Mouse (Mus musculus): ENCODE data around the gene Rmnd5a.

The Rmnd5a gene

DNA sequence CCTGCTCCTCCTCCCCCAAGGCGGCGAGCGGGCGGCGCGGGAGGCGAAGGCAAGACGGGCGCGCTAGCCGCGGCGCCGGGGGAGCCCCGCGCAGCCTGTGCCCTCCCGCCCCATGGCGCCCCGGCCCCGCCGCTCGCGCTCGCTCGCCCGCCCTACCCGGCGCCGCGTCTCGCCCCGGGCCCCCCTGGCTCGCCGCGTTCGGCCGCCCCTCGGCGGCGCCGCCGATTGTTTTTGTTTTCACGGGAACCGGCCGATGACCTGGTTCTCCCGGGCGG lies 283 bp downstream of the Rmnd5a start:
- DNase-seq: no peak

DNA sequence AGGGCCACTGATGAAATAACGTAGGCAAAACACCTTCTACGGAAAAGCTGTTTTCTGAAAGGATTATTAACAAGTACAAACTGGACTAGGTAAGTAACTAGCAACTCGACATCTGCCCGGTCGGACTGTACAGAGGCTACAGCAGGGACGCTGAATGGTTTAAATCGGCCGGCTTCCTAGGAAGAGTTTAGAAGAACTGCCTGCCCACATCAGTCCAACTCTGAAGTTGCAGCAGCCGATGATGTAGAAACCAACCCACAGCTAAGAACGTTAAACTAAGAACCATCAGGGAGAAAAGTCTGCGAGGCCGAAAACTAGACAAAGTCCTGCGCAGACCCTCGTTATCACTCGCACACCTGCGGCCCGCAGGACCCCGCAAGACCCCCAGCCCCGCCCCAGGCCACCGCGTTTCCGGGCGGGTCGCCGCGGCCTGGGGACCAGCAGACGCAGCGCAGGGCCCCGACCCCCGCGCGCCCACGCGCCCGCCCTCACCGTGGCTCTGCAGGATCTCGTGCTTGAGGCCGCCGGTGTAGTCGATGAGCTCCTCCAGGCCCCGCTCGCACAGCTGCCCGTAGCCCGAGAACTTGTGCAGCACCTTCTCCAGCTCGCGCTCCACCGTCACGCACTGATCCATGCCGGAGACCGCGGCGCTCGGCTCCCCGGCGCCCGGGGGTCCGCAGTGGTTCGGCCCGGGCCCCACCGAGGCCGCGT lies 776 bp downstream of the Rmnd5a start:
- DNase-seq: no peak

DNA sequence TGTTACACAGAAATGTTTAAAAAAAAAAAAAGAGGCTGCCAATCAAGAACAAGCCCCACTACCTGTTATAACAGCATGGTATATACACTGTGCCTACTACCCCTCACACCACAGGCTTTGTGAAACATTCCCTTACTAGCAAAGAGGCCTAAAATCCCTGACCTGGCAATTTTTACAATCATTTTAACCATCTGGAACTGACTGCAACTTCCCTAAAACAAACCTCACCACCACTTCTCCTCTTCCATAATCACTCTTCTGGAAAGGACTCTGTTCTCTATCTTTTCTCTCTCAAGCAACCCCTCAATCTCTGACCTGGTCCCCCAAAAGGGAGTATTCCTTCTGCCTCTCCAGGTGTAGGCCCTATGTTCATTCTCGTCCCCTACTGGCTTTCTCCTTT lies 2.4 kb downstream of the Rmnd5a start:
- no peak for DNase-seq

DNA sequence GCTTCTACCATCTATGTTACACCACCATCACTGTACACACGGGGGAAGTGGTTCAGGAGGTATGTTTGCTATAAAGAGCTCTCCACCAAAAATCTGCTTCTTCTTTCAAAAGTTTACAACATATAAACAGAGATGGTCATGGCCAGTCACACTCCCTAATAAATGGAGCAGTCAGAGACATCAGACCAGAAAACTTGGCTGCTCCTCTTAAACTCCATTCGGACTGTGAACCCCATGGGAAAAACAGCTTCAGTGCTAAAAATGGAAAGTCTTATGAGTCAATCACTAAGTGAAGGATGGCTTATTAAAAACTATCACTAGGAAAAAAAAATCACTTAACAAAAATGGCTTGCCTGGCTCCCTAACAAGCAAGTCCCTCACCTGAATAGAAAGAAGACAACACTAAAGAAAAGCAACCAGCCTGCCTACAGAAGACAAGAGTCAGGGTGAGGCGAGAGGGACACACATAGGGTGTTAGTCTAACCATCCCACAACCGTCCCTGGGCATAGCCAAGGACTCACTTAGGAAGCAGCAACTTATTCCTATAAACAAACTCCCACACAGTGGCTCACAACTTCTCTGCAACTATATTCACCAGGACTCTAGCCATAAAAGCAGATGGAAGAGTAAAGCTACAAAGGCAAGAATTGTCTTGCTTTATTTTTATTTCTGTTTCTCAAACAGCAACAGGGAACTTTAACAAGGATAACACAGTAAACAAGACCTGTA lies 12.3 kb downstream of the Rmnd5a start:
- no peak for DNase-seq

DNA sequence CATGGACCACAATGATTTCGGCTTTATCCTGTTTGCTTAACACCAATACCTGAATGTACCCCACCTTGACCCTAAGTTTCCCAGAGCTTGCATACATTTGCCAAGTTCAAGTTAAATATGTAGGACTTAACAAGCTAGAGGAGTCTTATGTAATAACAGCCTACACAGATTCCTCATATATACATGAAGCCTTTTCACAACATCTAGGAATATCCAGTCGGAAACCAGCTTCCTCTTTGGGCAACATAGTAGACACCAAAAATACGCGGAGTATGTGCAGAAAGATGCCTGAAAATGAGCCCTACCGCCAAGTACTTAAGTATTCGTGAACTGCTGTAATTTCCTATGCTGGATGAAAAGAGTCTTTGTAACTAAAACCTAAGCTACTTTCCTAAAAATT lies 14.8 kb downstream of the Rmnd5a start:
- DNase-seq: no peak

DNA sequence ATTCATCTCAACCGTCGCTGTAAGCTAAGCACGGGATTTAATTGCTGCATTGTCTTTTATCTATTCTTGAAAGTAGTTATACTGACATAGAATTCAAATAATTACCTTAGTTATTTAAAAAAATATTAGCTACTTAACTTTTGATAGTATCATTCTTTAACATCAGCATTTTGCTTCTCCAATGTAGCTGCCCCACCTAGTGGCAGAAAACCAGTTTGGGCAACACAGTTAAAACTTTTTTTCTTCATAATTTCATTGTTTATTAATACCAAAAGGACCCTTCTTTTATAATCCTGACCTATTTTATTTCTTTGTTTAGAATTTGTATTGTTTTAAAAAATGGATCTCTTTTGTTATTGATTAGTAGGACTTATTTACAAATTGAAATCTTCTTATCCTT lies 17.3 kb downstream of the Rmnd5a start:
- no peak for DNase-seq

DNA sequence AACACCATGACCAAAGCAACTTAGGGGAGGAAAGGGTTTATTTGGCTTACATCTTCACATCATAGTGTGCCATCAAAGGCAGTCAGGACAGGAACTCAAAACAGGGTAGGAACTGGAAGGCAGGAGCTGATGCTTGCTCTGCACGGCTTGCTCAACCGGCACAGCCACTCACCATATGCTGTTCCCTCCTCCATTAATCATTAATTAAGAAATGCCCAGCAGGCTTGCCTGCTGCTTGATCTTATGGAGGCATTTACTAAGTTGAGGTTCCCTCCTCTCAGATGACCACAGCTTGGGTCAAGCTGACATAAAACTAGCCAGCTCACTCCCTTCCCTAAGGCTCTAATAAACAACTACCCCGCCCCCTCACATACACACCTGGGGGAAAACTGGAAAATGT lies 18.3 kb downstream of the Rmnd5a start:
- DNase-seq: peak; percentile 36

DNA sequence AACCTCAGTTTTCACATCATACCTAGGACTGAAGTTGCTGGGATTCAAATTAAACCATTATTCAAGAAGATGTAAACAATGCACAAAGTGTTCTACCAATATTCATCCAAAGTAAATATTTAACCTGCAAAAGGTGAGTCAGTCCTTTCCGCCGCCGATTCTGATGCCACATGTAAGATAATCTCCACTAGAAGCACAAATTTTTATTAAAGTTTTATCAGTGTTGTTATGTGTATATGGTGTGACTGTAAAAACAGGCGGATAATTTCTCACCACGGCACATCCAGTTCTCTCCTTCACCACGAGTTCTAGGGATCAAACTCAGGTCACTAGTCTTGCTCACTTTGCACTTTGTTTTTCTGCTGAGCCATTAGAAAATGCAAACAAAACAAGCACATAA lies 19.6 kb downstream of the Rmnd5a start:
- DNase-seq: peak; percentile 29

DNA sequence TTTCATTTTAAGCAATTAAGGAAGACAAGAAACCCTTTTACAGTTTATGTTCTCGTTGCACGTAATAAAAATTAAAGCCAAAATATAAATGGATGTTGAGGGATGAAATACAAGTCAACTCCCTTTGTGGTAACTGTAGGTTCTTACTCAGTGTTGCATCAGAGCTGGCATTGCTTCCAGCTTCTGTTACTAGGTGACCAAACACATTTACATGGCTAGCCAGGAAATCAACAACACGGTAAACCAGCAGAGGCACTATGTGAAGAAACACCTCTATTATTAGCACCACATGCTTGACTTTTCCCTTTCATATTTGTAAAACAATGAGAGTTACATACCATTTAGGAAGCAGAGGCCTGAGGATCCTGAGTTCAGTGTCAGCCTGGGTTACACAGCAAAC lies 21.6 kb downstream of the Rmnd5a start:
- DNase-seq: no peak

DNA sequence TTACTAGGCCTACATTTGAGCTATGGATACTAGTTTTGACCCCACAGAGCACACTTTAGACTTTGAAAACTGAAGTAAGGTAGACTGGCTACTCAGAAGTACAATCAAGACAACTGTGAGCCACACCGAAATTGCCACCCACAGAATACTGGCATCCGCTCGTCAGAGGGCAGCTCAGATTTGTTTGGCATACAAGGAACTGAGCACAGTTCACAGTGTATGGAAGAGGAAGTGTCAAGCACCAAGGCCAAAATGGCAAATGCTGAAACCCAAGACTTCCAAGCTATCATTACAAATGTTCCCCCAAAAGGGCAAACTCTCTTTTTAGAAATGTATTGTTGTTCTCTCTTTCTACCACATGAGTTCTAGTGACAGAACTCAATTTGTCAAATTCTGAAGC lies 25.0 kb downstream of the Rmnd5a start:
- no peak for DNase-seq

DNA sequence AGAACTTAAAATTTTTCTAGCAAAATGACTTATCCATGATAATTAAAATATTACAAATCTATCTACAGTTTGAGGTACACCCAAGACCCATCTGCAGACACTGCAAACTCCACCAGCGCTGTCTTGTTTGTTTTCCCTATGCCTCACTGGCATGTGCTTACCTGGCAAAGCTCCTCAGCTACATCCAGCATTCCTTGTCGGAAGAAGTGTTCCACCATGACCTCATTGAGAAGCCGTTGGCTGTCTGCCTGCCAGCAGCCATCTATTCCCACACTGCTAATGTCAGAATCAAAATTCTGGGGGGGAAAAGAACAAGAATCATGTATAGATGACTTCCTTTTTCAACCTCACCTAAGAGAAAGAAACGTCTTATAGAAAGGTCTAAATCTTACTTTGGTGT lies 25.8 kb downstream of the Rmnd5a start:
- peak; percentile 52 for DNase-seq

DNA sequence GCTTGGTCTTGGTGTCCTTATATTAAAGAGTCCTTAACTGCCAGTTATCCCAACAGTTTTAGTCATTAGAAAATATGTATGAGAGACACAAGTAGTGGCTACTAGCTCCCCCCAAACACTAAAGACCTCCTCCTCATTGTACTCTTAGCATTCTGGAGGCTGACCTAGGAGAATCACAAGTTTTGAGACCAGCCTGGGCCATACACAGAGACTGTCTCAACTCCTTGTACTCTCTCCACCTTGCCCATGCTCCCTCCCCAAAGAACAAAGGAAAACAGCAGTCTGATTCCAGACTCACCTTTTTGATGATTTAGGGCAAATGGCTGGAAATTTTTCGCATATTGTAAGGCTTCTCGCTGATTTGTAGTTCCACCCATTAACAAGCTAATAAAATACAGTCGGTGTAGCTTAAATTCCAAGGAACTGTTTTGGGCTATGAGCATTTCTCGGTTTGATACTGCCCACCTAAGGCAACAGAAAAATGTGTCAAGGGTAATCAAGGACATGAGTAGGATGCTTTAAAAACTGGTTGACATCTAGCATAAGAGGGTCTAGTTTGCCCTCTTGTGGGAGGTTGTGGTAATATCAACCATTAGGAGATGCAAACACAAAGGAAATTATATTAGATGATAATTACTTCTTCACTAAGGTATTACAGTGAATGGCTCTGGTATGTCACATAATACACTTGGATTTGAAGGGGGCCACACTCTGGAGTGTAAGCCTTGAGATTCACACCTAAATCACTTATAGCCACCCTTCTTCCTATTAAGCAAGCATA lies 41.4 kb downstream of the Rmnd5a start:
- peak; percentile 44 for DNase-seq

DNA sequence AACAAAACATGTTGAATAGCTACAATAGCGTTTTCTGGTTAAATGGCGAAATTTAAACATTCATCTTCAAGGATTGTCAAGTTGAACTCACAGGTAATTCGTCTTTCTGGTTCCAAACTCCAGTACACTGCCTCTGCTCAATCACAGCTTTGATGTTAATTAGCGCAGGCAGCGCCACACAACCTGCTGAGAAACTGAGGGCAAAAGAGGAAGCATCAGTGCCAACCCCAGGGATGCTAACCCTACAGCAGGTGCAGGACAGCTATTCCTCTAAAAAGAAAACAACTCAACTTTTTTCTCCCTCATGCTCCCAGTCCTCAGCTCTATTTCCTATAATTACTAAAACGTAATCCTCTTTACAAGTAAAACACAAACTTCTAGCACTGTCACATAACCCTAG lies 43.7 kb downstream of the Rmnd5a start:
- no peak for DNase-seq

DNA sequence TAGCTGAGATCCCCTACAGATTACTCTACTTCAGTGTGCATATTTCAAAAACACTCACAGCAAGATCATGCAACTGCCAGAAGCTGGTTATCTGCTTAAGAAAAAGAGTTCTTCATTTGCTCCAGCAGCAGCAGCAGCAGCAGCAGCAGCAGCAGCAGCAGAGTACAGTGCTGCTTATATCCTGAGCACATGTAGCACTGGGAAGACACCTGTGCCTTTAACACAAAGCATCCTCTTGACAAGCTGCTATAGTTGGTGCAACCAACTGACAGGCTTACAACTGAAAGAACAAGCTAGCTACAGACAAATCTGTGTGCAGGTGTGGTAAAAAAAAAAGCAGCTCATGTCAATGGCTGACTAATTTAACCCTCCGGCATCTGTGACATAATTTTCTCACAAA lies 44.4 kb downstream of the Rmnd5a start:
- DNase-seq: no peak

DNA sequence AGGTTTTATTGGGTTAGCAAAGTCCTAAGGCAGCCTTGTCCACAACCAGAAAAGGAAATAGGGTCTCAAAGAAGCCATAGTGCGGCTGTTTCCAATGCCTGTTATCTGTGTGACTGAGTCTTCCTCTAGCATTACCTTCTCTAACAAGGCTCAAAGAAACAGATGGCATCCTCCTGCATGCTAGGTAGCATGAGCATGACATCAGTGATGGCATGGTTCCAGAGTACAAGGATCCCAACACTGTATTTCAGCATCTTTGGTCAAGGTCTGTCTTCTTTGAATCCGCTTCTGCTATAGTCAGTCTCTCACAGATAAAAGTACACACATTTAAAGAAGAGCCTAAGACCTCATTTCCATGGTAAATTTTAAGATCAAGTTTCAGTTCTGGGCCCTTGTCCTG lies 49.9 kb downstream of the Rmnd5a start:
- DNase-seq: peak; percentile 15

DNA sequence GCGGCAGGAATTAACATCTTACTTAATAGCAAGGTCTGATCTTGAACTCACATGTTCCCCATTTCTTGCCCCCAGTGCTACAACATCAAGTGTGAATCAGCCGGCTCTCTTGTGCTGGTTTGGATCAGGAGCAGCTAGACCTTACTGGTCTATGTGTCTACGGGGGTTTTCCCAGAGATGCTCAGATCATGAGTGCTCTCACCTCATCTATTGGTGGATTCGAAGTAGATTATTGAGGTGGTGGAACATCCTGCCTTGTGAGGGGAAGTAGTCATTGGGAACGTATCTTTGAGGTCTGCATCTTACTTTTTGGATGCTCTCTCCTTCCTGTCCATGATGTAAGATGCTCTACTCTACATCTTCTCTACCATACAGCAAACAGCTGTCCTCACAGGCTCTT lies 58.8 kb downstream of the Rmnd5a start:
- no peak for DNase-seq

DNA sequence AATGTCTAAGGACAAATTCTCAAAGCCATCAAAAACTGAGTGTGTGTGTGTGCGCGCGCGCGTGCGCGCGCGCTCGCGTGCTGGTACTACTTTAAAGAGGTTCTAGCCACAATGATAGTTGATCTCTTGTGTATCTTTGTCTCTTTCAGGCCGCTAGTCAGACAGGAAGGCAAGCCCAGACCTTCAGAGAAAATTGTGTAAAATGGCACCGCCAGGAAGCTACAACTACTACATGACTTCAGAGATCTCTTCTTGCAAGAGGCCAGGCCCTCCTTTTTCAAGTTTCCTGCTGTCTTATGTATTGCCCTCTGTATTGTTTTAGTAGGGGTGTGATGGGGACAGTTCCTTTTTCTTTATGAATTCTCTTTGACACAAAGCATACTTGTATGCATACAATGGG lies 63.7 kb downstream of the Rmnd5a start:
- DNase-seq: no peak

DNA sequence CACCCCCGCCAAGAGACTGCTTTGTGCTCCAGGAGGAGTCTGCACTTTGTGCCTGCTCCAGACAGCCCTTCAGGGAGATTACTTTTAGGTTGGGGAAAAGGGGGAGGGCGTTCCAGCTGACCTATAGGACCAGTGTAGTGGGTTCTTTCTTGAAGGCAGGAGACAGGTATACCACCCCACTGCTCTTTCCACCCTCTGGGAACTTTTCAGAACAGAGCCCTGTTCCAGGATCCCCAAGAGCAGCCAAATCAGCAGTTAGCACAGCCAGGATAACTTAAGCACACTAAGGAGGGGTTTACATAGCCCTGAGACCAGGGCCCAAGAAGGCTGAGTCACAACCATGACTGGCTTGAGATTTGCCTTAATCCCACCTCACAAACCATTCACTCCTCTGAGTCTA lies 65.5 kb downstream of the Rmnd5a start:
- no peak for DNase-seq

DNA sequence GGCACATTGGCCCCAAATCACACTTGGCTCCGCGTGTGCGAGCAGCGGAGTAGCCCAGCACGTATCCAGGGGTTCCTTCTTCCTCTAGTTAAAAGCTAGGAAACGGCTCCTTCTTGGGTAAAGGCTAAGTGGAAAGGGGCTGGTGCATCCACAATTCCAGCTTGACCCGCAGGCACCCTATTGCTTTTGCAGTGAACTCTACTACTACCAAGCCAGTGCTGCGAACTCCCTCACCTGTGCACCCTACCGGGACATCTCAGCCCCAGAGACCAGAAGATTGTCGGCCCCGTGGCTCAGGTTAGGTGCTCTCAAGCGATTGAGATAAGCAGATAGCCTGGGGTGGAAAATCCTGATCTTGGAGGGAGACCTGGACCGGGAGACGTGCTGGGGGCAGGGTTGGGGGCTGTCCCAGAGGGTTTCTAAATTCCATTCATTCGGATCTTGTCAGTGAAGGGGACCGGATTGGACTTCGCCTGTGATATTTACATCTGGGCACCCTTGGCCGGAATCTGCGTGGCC lies 66.1 kb downstream of the Rmnd5a start:
- no peak for DNase-seq

DNA sequence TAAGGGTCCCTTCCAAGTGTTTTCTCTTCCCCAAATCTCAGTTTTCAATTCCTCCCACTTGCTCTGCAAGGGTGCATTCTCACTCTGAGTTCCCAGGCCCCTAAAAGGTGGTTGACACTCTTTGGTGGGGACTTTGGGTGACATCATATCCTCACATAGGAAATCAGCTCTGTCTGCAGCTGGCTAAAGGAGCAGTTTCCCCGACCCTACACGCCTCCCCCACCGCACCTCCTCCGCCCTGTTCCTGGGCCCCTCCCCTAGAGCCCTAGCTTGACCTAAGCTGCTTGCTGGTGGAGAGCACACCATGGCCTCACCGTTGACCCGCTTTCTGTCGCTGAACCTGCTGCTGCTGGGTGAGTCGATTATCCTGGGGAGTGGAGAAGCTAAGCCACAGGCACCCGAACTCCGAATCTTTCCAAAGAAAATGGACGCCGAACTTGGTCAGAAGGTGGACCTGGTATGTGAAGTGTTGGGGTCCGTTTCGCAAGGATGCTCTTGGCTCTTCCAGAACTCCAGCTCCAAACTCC lies 67.1 kb downstream of the Rmnd5a start, which contains the start of gene Cd8a:
Gene Cd8a (plus strand): TSS at position 179 of the 527 bp plus-strand sequence.
- DNase-seq: no peak

DNA sequence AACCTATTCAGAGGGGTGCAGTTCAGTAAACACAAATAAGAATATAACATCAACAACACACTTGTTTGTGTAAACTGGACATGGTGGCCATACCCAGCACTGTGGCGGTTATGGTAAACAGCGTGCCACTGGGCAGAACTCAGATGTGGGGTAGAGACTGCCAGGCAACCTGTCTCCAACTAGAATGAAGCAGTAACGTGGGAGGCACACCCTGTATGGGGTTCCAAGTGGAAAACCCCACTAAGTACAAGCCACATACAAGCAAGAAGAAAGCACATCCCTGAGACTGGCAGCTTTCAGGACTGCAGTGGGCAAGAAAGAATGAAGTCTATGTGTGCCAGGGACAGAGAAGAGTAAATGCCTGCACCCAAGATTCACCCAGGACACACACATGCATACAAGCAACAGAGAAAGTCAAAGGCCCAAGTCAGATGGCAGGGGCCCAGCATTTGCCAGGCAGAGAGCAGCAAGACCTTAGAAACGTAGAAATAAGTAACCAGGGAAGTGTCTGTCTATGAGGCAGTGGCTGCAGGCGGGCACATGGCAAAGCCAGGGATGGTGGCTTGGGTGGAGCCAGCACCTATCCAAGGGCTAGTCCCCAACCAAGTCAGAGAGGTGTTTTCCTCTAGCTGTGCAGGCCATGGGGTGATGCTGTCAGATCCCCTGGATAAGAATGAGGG lies 68.3 kb downstream of the Rmnd5a start:
- DNase-seq: no peak

DNA sequence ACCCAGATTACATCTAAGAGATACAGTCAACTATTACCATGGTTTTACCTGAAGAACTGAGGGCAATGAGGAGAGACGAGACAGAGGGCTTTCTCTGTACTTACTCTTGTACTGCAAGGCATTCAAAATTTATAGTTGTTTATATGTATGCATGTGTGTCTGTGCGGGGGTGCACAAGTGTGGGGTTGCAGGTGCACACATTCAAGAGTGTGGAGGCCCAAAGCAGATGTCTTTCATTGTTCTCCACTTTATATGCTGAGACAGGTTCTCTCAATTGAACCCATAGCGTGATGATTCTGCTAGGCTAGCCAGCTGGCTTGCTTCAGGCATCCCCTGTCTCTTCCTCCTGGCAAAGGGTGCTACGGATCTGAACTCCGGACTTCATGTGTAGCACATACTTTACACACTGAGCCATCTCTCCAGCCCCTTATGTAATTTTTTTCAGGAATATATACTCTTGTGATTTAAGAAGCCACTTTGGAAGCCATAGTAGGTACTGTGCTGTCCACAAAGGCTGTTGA lies 69.3 kb downstream of the Rmnd5a start:
- DNase-seq: no peak

DNA sequence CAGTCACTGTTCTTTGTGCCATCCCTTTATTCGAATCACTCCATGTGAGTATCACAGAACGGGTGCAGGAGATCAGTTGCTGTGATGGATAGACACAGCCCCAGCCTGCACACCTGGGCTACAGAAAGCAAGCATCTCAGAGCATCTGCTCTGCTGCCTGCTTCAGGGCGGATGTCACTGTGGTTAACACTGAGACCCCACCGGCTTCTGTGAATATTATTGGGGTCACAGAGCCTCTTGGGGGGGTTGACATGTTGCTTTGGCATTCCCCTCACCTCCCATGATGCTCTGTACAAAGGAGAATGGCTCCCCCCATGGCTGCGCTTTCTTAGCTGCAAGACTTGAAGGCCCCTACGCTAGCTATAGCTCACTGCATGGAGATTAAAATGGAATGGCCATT lies 71.0 kb downstream of the Rmnd5a start:
- DNase-seq: no peak

All from kidney, postnatal 14 days (tissue).